Mouse (Mus musculus) kidney, embryonic 14.5 days (tissue): ENCODE measurements at regions not wholly inside any gene's neighbourhood (a gene's known extent, or its start where the extent isn't known, plus 50 kb on each side); places are given as distances from the start of the nearest gene placed in this dataset.
"Not testable (repeated sequence)": the region's sequence is repeated elsewhere in the genome, so short reads cannot be mapped to it uniquely, and the experiment has no call there.

Experiments
- ATAC-seq: fragments of 200-750 bp; cut with Nextera tagmentation; 2 replicates; pipeline ENCODE4 v1.8.0; 2017; ENCODE audit warnings: moderate number of reproducible peaks, mild to moderate bottlenecking, moderate TSS enrichment, moderate library complexity; ENCODE audit not compliant: low FRiP score, low TSS enrichment
- H3K27ac ChIP-seq: fragments of 300-500 bp; sonication (generic); 2 replicates; pipeline ENCODE4 v1.5.1; 2014; ENCODE audit warnings: low read depth, mild to moderate bottlenecking, low read length, moderate library complexity, mixed read lengths
- H3K27me3 ChIP-seq: fragments of 300-500 bp; sonication (generic); 2 replicates; pipeline ENCODE4 v1.6.1; 2014; ENCODE audit warnings: mild to moderate bottlenecking, low read length; ENCODE audit not compliant: control insufficient read depth, insufficient read depth
- H3K36me3 ChIP-seq: fragments of 300-500 bp; sonication (generic); 2 replicates; pipeline ENCODE4 v1.6.1; 2014; ENCODE audit warnings: low read length, mixed read lengths; ENCODE audit not compliant: control insufficient read depth, insufficient read depth
- H3K4me1 ChIP-seq: fragments of 300-500 bp; sonication (generic); 2 replicates; pipeline ENCODE4 v1.6.1; 2014; ENCODE audit warnings: low read length, mixed read lengths; ENCODE audit not compliant: control insufficient read depth, insufficient read depth
- H3K4me2 ChIP-seq: fragments of 300-500 bp; sonication (generic); replicated peaks from 2 replicates; pipeline ENCODE4 v1.6.1; 2014; ENCODE audit warnings: low read depth, mild to moderate bottlenecking, low read length
- H3K4me3 ChIP-seq: fragments of 300-500 bp; sonication (generic); 2 replicates; pipeline ENCODE4 v1.5.1; 2014; ENCODE audit warnings: mild to moderate bottlenecking, low read length
- H3K9ac ChIP-seq: fragments of 300-500 bp; sonication (generic); 2 replicates; pipeline ENCODE4 v1.6.1; 2014; ENCODE audit warnings: low read depth, mild to moderate bottlenecking, low read length, moderate library complexity
- H3K9me3 ChIP-seq: fragments of 300-500 bp; sonication (generic); 2 replicates; pipeline ENCODE4 v1.6.1; 2016; ENCODE audit warnings: low read length; ENCODE audit not compliant: control insufficient read depth
- WGBS: fragments of 180-500 bp; shearing (Covaris S2); extraction: QIAGEN DNeasy Blood & Tissue Kit; methylation state at CpG from one replicate; pipeline ENCODE4 v1.1.7; 2014; 5-methylcytosine and 5-hydroxymethylcytosine counted together

GRCm38 (mm10) chr7:73037638-73038037 lies 337.7 kb upstream of the Rgma start:
- H3K9me3 ChIP-seq: no peaks in the 10 kb centered on the region
- no peak overlapping the region for H3K9ac ChIP-seq
- 71% methylated on average over 9 of the region's 9 CpGs for WGBS
- no peaks in the 10 kb centered on the region for H3K36me3 ChIP-seq
- H3K4me3 ChIP-seq: no peak overlapping the region
- H3K27me3 ChIP-seq: no peaks in the 10 kb centered on the region; the same call in 1 of the 2 replicates
- H3K27ac ChIP-seq: no peak overlapping the region
- no peak for ATAC-seq
- H3K4me1 ChIP-seq: peaks cover 9% of the 10 kb centered on the region; the same call in 1 of the 2 replicates
- no peak overlapping the region for H3K4me2 ChIP-seq

- no peak; the same call in 1 of the 2 replicates for ATAC-seq
- 89% methylated on average over 4 of the region's 4 CpGs for WGBS
Observed at GRCm38 (mm10) chr7:73039921-73040320, 335.4 kb upstream of the Rgma start.

GRCm38 (mm10) chr7:73044316-73044715 lies 331.0 kb upstream of the Rgma start:
- WGBS: 75% methylated on average over 3 of the region's 3 CpGs
- Histone ChIP-seq H3K9ac (no peak overlapping the region), H3K9me3 (no peaks in the 10 kb centered on the region), H3K27me3 (no peaks in the 10 kb centered on the region; the same call in 1 of the 2 replicates), H3K4me1 (no peaks in the 10 kb centered on the region), H3K36me3 (no peaks in the 10 kb centered on the region), H3K4me2 (no peak overlapping the region), H3K4me3 (no peak overlapping the region), H3K27ac (no peak overlapping the region)
- ATAC-seq: no peak

More at GRCm38 (mm10) chr7:73039921-73040320, 335.4 kb upstream of the Rgma start:
- Histone ChIP-seq H3K36me3 (no peaks in the 10 kb centered on the region), H3K27me3 (no peaks in the 10 kb centered on the region; the same call in 1 of the 2 replicates), H3K4me2 (no peak overlapping the region), H3K27ac (no peak overlapping the region), H3K9ac (no peak overlapping the region), H3K4me3 (no peak overlapping the region), H3K9me3 (no peaks in the 10 kb centered on the region), H3K4me1 (peaks cover 9% of the 10 kb centered on the region; the same call in 1 of the 2 replicates)

DNA sequence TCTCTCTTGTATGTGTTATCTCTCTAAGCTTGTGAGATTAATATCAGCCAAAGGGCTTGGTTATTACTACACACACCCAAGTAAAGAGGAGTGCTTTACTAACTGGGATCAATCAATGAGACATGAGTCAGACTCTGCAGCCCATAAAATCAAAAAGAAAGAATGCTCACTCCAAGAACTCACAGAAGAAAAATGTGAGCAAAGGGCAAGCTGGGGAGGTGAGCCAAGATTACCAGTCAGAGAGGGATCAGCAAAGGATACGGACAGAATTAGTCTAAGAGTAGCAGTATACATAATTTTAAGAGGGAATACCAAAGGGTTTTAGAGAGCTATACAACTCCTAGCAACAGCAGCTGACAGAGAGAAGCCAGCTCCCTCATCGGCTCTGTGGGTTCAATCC lies 319.4 kb upstream of the Rgma start:
- H3K9ac ChIP-seq: no peak overlapping the region
- H3K4me2 ChIP-seq: no peak overlapping the region
- H3K36me3 ChIP-seq: no peaks in the 10 kb centered on the region
- WGBS: 83% methylated on average over 2 of the region's 2 CpGs
- no peak overlapping the region for H3K27ac ChIP-seq
- ATAC-seq: no peak
- no peak overlapping the region for H3K4me3 ChIP-seq
- H3K4me1 ChIP-seq: no peaks in the 10 kb centered on the region
- no peaks in the 10 kb centered on the region for H3K27me3 ChIP-seq
- no peaks in the 10 kb centered on the region for H3K9me3 ChIP-seq

DNA sequence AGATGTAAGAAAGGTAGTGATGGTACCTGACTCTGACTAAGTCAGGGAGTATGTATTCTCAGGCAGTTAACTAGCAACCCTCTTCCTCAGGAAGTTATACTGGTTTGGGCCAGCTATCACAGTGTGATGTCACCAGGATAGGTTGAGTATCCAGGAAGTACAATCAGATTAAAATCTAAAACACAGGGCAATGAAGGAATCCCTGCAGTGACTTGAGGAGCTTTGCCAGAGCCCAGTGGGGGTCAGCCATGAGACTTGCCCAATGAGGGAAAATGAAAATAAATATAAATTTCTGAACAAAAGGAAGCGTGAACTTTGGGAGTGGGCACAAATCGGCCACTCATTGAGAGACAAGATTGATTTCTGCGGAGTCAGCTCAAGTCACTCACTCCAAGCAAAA lies 311.8 kb upstream of the Rgma start:
- Histone ChIP-seq H3K36me3 (no peaks in the 10 kb centered on the region), H3K27me3 (no peaks in the 10 kb centered on the region), H3K9ac (no peak overlapping the region), H3K4me1 (no peaks in the 10 kb centered on the region), H3K27ac (no peak overlapping the region), H3K4me2 (no peak overlapping the region), H3K4me3 (no peak overlapping the region), H3K9me3 (no peaks in the 10 kb centered on the region)
- ATAC-seq: no peak
- 86% methylated on average over 3 of the region's 3 CpGs for WGBS

DNA sequence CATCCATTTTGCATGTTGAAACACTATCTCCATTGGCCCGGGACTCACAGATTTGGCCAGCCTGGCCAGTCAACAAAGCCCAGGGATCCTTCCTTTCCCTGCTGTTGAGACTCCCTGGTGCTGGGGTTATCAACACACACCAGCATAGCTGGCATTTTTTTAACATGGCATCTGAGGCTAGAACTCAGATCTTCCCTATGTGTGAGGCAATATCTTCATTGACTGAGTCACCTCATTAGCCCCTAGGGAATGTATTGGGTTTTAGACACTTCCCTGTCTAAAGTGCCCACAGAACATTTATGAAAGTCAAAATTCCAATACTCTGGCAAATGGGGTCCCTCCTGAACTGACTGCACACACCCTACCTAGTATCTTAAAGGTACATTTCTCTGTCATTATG lies 306.8 kb upstream of the Rgma start:
- Histone ChIP-seq H3K36me3 (no peaks in the 10 kb centered on the region), H3K27ac (no peak overlapping the region), H3K4me2 (no peak overlapping the region), H3K27me3 (no peaks in the 10 kb centered on the region), H3K4me1 (no peaks in the 10 kb centered on the region), H3K9me3 (no peaks in the 10 kb centered on the region), H3K4me3 (no peak overlapping the region), H3K9ac (no peak overlapping the region)
- no peak for ATAC-seq
- 84% methylated on average over 1 of the region's 1 CpGs for WGBS

DNA sequence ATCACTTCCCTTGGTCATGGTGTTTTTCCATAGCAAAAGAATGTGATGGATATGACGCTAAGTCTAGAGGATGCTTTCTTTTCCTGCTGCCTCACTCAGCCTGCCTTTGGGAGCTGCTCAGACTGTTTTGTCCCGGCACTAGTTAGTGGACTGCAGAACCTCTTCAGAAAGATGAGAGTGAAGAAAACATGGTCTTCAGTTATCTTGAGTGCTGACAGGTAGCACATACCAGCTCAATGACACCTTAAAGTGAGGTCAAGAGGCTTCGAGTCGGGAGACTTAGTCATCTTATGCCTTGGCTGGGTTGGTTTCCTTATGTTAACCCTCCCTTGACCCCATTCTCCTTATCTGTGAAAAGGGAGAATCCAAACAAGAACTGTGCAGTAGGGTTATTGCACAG lies 306.0 kb upstream of the Rgma start:
- no peaks in the 10 kb centered on the region for H3K36me3 ChIP-seq
- no peak overlapping the region for H3K9ac ChIP-seq
- H3K4me1 ChIP-seq: no peaks in the 10 kb centered on the region
- no peak for ATAC-seq
- H3K4me3 ChIP-seq: no peak overlapping the region
- no peak overlapping the region for H3K27ac ChIP-seq
- H3K4me2 ChIP-seq: no peak overlapping the region
- no peaks in the 10 kb centered on the region for H3K9me3 ChIP-seq
- 60% methylated on average over 4 of the region's 4 CpGs for WGBS
- no peaks in the 10 kb centered on the region for H3K27me3 ChIP-seq

GRCm38 (mm10) chr7:73075391-73075790 lies 299.9 kb upstream of the Rgma start:
- H3K9me3 ChIP-seq, H3K4me3 ChIP-seq, H3K9ac ChIP-seq, H3K27ac ChIP-seq, H3K36me3 ChIP-seq, H3K4me2 ChIP-seq, H3K4me1 ChIP-seq, ATAC-seq, H3K27me3 ChIP-seq: not testable (repeated sequence)
- WGBS: 96% methylated on average over 7 of the region's 7 CpGs

DNA sequence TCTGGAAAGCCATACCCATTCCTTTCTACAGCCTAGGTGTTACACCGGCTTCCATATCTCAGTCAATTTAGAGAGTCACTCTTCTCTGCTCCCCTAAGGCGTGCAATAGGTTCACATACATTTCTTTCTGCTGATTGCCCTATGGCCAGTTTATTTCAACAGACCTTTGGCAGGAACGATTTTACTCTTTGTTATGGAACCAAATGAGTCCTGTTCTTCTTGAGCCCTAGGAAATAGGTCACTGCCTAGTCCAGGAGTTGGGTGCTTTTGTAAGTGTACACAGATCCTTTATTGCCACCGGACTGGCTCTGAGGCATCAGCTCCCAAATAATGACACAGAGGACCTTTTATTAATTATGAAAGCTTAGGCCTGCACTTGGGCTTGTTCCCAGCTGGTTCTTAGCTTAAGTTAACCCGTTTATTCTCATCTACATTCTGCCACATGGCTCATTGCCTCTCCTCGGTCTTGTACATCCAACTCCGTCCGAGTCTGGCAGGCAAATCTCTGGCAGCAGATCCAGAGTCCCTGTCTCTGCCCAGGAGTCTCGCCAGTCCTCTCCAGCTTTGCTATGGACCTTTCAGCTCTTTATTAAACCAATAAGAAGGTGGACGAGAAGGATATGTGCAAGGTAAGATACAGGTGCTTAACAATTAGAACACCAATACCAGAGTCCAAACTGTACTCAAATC lies 287.7 kb upstream of the Rgma start:
- Histone ChIP-seq H3K9me3 (no peaks in the 10 kb centered on the region), H3K4me3 (no peak overlapping the region), H3K4me1 (no peaks in the 10 kb centered on the region), H3K27ac (no peak overlapping the region), H3K4me2 (no peak overlapping the region), H3K27me3 (no peaks in the 10 kb centered on the region), H3K9ac (no peak overlapping the region), H3K36me3 (no peaks in the 10 kb centered on the region)
- WGBS: 86% methylated on average over 10 of the region's 10 CpGs
- no peak for ATAC-seq
